Mouse (Mus musculus): Measurements from ENCODE around the gene B4galt5.

- TF ChIP-seq CTCF (IDR thresholded peaks at IDR 0.05; ENCODE audit: low read depth) (no peak), EP300 (IDR thresholded peaks at IDR 0.05; ENCODE audit: low read depth) (no peak)
Observed at GRCm38 (mm10) chr2:167292854-167293253, 56.1 kb downstream of the B4galt5 start.

Data from liver, postnatal 0 days (tissue).